Mouse (Mus musculus) E14TG2a.4 (cell line): ENCODE measurements around the gene Hnrnpc.
"Not testable (repeated sequence)": the region's sequence is repeated elsewhere in the genome, so short reads cannot be mapped to it uniquely, and the experiment has no call there.

ENCODE experiments used
- CTCF ChIP-seq: conservative IDR thresholded peaks from 2 replicates; pipeline ENCODE4 v1.5.1; 2014; ENCODE audit warnings: low read length
- POU5F1 ChIP-seq: IDR thresholded peaks from 2 replicates; pipeline ENCODE4 v1.6.1; 2014; ENCODE audit warnings: low read length, borderline replicate concordance

DNA sequence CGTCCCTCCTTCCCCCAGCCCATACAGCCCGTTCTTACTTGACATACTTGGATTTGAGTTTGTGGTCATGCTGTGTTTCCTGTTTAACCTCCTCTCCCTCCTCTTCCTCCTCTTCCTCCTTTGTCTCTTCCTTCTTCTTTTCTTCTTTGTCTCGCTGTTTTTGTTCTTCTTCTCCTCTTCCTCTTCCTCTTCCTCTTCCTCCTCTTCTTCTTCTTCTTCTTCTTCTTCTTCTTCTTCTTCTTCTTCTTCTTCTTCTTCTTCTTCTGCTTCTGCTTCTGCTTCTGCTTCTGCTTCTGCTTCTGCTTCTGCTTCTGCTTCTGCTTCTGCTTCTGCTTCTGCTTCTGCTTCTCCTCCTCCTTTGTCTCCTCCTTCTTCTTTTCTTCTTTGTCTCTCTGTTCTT lies 61.5 kb downstream of the Hnrnpc start, which contains the start of gene Olfr221:
- not testable (repeated sequence) for TF ChIP-seq CTCF, POU5F1
